Mouse (Mus musculus): Measurements from ENCODE around the gene Caprin1. TPM values are rescaled to one million over a fixed set of nuclear protein-coding genes. Genes with fewer than 3 reads are reported as not detected.

Caprin1 gene
- polyA plus RNA-seq, 1 experiment, result 100 TPM

DNA sequence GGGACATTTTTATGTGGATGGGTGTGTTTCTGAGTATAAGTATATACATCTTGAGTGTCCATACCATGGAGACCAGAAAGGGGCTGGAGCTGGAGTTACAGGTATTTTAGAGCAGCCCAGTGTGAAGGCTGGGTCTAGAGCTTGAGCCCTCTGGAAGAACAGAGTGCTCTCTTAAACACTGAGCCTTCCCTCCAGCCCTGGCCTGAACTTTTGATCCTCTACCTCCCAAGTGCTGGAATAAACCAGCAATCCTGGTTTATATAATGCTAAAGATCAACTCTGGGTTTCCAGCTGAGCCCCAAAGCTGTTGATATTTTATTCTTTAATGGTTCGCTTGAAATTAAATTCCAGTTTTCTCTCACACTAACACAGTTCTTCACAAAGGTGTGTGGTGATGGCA is 5.0 kb upstream of the Caprin1 start:
- no peak for TF ChIP-seq POLR2A (IDR thresholded peaks at IDR 0.05; ENCODE audit: low read depth, low read length)
- 63% methylated on average over 1 of the region's 1 CpGs for whole genome bisulfite sequencing
- peak overlapping the region; percentile 57; the same call in 1 of the 2 replicates for H3K27ac ChIP-seq (ENCODE audit: insufficient read depth, low read depth, low read length)
- DNase-seq, result peak; percentile 67
- no peaks in the 10 kb centered on the region for H3K27me3 ChIP-seq (replicated peaks; ENCODE audit: control insufficient read depth, insufficient read depth, low read length)
- no peak overlapping the region for H3K4me3 ChIP-seq (ENCODE audit: insufficient read depth, low read depth, low read length)
- H3K4me1 ChIP-seq (ENCODE audit: control insufficient read depth, insufficient read depth, low read length), result peaks cover 9% of the 10 kb centered on the region
- no peaks in the 10 kb centered on the region for H3K36me3 ChIP-seq (ENCODE audit: control insufficient read depth, insufficient read depth, low read length)

DNA sequence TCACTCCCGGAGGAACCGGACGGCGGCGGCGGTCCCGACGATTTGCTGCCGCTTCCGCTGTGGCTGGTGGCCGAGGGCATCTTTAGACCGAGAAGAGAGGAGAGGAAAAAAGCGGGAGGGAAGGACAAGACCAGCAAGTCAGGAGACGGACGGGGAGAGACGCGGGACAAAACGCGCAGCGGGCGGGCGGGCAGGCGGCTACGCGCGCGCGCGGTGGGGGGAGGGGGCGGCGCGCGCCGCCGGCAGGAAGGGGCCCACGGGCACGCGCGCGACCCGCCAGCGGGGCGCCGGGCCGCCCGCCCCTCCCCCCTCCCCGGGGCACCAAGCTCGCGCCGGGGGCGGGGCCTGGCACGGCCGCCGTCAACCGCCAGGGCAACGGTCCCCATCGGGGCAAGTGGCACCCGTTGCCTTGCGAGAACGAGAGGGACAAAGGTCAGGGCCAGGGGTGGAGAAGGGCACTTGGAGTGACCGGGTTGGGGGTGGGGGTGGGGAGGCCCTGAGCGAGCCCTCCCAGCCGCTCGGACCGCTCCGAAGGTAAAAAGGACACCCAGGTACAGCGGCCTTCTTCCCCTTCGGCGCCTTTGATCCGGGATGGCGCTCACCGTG is 485 bp downstream of the Caprin1 start:
- Histone ChIP-seq H3K4me1 (ENCODE audit: control insufficient read depth, insufficient read depth, low read length) (peaks cover 3% of the 10 kb centered on the region; the same call in 1 of the 2 replicates), H3K36me3 (ENCODE audit: control insufficient read depth, insufficient read depth, low read length) (peaks cover 4% of the 10 kb centered on the region; the same call in 1 of the 2 replicates), H3K4me3 (ENCODE audit: insufficient read depth, low read depth, low read length) (peak overlapping the region; percentile 95), H3K27ac (ENCODE audit: insufficient read depth, low read depth, low read length) (peak overlapping the region; percentile 97), H3K27me3 (replicated peaks; ENCODE audit: control insufficient read depth, insufficient read depth, low read length) (no peaks in the 10 kb centered on the region)
- peak; percentile 93 for DNase-seq
- WGBS, result 2% methylated on average over 57 of the region's 72 CpGs
- TF ChIP-seq CTCF (conservative IDR thresholded peaks at IDR 0.05; ENCODE audit: insufficient read depth, insufficient read length, low read depth, low read length), result no peak
- TF ChIP-seq POLR2A (IDR thresholded peaks at IDR 0.05; ENCODE audit: low read depth, low read length), result no peak

DNA sequence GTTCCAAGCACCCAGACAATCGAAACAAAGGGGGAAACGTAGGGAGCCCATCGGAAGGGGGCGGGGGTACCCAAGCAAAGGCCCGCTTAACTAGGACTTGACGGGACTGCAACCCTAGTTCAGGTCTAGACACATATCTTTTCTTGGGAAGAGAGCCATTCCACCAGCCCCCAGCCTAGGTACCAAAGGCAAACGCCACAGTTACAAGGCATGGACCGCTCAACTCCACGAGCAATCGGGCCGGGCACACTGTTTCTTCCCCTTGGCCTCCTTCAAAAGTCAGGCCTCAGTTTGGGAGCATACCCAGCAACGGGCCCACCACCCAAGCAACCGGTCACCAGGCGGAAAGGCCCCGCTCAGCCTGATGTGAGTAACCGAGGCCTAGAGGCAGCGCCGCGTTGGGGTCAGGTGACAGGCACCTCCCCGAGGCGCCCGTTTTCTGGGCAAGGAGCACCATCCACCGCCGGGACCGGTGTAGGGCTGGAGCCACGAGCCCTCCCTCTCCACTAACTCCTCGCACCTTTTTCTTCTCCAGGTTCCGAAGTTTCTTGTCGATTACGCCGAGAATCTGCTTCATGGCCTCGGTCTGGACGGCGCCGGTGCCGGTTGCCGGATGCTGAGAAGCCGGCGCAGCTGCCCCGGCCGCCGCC is 1.1 kb downstream of the Caprin1 start:
- DNase-seq, result peak; percentile 76
- peaks cover 5% of the 10 kb centered on the region; the same call in 1 of the 2 replicates for H3K4me1 ChIP-seq (ENCODE audit: control insufficient read depth, insufficient read depth, low read length)
- H3K4me3 ChIP-seq (ENCODE audit: insufficient read depth, low read depth, low read length), result peak overlapping the region; percentile 95
- H3K36me3 ChIP-seq (ENCODE audit: control insufficient read depth, insufficient read depth, low read length), result peaks cover 4% of the 10 kb centered on the region; the same call in 1 of the 2 replicates
- H3K27ac ChIP-seq (ENCODE audit: insufficient read depth, low read depth, low read length), result peak overlapping the region; percentile 91
- no peaks in the 10 kb centered on the region for H3K27me3 ChIP-seq (replicated peaks; ENCODE audit: control insufficient read depth, insufficient read depth, low read length)
- no peak for TF ChIP-seq CTCF (conservative IDR thresholded peaks at IDR 0.05; ENCODE audit: insufficient read depth, insufficient read length, low read depth, low read length)
- under 1% methylated on average over 42 of the region's 42 CpGs for WGBS

DNA sequence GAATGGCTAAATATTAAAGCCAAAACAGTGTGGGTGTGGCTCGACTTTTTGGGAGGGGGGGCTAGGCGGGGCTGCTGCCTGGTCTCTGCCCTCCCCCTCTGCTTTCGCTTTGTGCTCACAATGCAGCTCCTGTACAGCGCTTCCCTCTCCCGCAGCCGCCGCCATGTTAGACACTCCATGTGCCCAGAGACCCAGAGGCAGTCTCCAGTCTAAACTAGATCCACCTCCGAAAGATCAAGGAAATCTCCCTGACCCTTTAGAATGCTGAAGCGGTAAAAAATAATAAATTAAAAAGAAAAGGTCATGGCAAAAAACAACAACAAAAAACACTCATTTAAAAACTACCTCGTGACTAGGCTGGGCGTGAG is 1.6 kb downstream of the Caprin1 start:
- peaks cover 8% of the 10 kb centered on the region; the same call in 1 of the 2 replicates for H3K4me1 ChIP-seq (ENCODE audit: control insufficient read depth, insufficient read depth, low read length)

DNA sequence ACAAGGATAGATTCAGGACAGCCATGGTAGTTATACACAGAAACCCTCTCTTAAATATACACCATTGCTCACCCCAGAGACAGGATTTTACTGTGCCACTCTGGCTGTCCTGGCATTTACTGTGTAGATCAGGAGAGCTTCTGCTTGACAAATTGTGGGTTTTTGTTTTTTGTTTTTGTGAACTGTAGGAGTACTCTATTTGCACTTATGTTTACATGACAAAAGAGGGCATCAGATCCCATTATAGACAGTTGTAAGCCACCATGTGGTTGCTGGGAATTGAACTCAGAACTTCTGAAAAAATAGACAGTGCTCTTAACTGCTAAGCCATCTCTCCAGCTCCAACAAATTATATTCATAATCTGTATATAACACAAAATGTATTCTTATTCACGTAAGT is 5.4 kb downstream of the Caprin1 start:
- H3K36me3 ChIP-seq (ENCODE audit: control insufficient read depth, insufficient read depth, low read length), result peaks cover 4% of the 10 kb centered on the region

More for the DNA sequence above, 1.6 kb downstream of the Caprin1 start:
- Histone ChIP-seq H3K4me3 (ENCODE audit: insufficient read depth, low read depth, low read length) (peak overlapping the region; percentile 95), H3K27me3 (replicated peaks; ENCODE audit: control insufficient read depth, insufficient read depth, low read length) (no peaks in the 10 kb centered on the region), H3K36me3 (ENCODE audit: control insufficient read depth, insufficient read depth, low read length) (peaks cover 4% of the 10 kb centered on the region; the same call in 1 of the 2 replicates), H3K27ac (ENCODE audit: insufficient read depth, low read depth, low read length) (peak overlapping the region; percentile 91)
- DNase-seq, result peak; percentile 88
- TF ChIP-seq POLR2A (IDR thresholded peaks at IDR 0.05; ENCODE audit: low read depth, low read length) (no peak), CTCF (conservative IDR thresholded peaks at IDR 0.05; ENCODE audit: insufficient read depth, insufficient read length, low read depth, low read length) (no peak)
- under 1% methylated on average over 11 of the region's 11 CpGs for WGBS

DNA sequence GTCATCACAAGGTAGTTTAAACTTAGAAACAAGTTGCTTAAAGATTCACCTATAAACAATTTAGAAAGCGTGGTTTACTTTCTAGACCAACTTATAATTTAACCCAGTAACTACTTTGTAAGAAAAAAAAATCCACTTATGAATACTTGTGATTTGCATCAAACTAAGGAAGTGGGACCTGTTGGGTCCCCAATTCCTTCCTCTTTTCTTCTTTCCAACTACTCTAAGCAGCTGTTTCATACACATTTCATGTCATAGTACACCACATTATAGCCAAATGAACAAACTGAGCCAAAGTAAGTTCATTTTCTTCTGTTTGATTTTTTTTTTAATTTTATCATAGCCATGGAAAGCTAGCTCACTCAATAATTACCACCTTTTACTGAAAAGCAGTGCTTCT is 11.7 kb downstream of the Caprin1 start:
- WGBS, result 76% methylated on average over 1 of the region's 1 CpGs
- TF ChIP-seq CTCF (conservative IDR thresholded peaks at IDR 0.05; ENCODE audit: insufficient read depth, insufficient read length, low read depth, low read length), result no peak
- no peak for TF ChIP-seq POLR2A (IDR thresholded peaks at IDR 0.05; ENCODE audit: low read depth, low read length)
- Histone ChIP-seq H3K36me3 (ENCODE audit: control insufficient read depth, insufficient read depth, low read length) (peaks cover 7% of the 10 kb centered on the region), H3K27me3 (replicated peaks; ENCODE audit: control insufficient read depth, insufficient read depth, low read length) (no peaks in the 10 kb centered on the region), H3K4me1 (ENCODE audit: control insufficient read depth, insufficient read depth, low read length) (peaks cover 3% of the 10 kb centered on the region; the same call in 1 of the 2 replicates), H3K4me3 (ENCODE audit: insufficient read depth, low read depth, low read length) (no peak overlapping the region), H3K27ac (ENCODE audit: insufficient read depth, low read depth, low read length) (no peak overlapping the region)
- no peak for DNase-seq

More for the DNA sequence above, 5.4 kb downstream of the Caprin1 start:
- peaks cover 11% of the 10 kb centered on the region; the same call in 1 of the 2 replicates for H3K4me1 ChIP-seq (ENCODE audit: control insufficient read depth, insufficient read depth, low read length)
- H3K4me3 ChIP-seq (ENCODE audit: insufficient read depth, low read depth, low read length), result no peak overlapping the region
- no peak for TF ChIP-seq POLR2A (IDR thresholded peaks at IDR 0.05; ENCODE audit: low read depth, low read length)
- no peak for TF ChIP-seq CTCF (conservative IDR thresholded peaks at IDR 0.05; ENCODE audit: insufficient read depth, insufficient read length, low read depth, low read length)
- no peaks in the 10 kb centered on the region for H3K27me3 ChIP-seq (replicated peaks; ENCODE audit: control insufficient read depth, insufficient read depth, low read length)
- no peak overlapping the region for H3K27ac ChIP-seq (ENCODE audit: insufficient read depth, low read depth, low read length)
- 92% methylated on average over 1 of the region's 1 CpGs for WGBS
- no peak for DNase-seq

DNA sequence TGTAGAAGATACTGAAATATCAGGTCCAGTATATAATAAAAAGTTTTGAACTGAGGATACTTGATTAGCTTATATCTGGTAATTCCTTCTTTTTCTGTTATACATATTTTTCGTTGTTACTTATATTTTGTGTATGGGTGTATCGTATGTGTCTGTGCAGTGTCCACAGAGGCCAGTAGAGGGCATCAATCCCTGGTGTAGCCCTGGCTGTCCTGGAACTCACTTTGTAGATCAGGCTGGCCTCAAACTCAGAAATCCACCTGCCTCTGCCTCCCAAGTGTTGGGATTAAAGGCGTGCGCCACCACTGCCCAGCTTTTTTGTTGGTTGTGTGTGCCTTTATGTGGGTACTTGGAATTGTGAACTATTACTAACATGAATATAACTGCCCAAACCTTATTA is 12.8 kb downstream of the Caprin1 start:
- TF ChIP-seq POLR2A (IDR thresholded peaks at IDR 0.05; ENCODE audit: low read depth, low read length) (no peak), CTCF (conservative IDR thresholded peaks at IDR 0.05; ENCODE audit: insufficient read depth, insufficient read length, low read depth, low read length) (peak; percentile 47)
- no peak overlapping the region for H3K4me3 ChIP-seq (ENCODE audit: insufficient read depth, low read depth, low read length)
- WGBS, result 86% methylated on average over 4 of the region's 4 CpGs
- DNase-seq, result no peak
- H3K36me3 ChIP-seq (ENCODE audit: control insufficient read depth, insufficient read depth, low read length), result peaks cover 10% of the 10 kb centered on the region
- H3K4me1 ChIP-seq (ENCODE audit: control insufficient read depth, insufficient read depth, low read length), result no peaks in the 10 kb centered on the region
- no peak overlapping the region for H3K27ac ChIP-seq (ENCODE audit: insufficient read depth, low read depth, low read length)
- no peaks in the 10 kb centered on the region for H3K27me3 ChIP-seq (replicated peaks; ENCODE audit: control insufficient read depth, insufficient read depth, low read length)

Data from kidney, adult 2 months (tissue).